Mouse (Mus musculus): ENCODE measurements around the gene Gm21992. TPM values are rescaled to one million over a fixed set of nuclear protein-coding genes. Genes with fewer than 3 reads are reported as not detected.

The Gm21992 gene
- total and polyA plus RNA-seq, 2 experiments: 4.8 to 23.6 TPM

GRCm38 (mm10) chr19:4746611-4747010 is 64.8 kb downstream of the Gm21992 start:
- no peaks in the 10 kb centered on the region for H3K27me3 ChIP-seq (ENCODE audit: control insufficient read depth, insufficient read depth, low read length)
- peaks cover 71% of the 10 kb centered on the region for H3K36me3 ChIP-seq (ENCODE audit: control insufficient read depth, insufficient read depth, low read length)
- no peak overlapping the region for H3K4me3 ChIP-seq (ENCODE audit: insufficient read depth, low read depth, low read length)
- no peaks in the 10 kb centered on the region for H3K79me2 ChIP-seq (ENCODE audit: control insufficient read depth, insufficient read depth, low read length)
- H3K27ac ChIP-seq (replicated peaks; ENCODE audit: insufficient read depth, low read depth, low read length): no peak overlapping the region
- no peak for TF ChIP-seq CTCF (IDR thresholded peaks at IDR 0.05; ENCODE audit: low read depth, low read length)
- TF ChIP-seq POLR2A (IDR thresholded peaks at IDR 0.05; ENCODE audit: extremely low read depth, insufficient read depth, low read length): no peak
- no peaks in the 10 kb centered on the region for H3K4me1 ChIP-seq (ENCODE audit: control insufficient read depth, insufficient read depth, low read length)
- WGBS: 51% methylated on average over 14 of the region's 14 CpGs
- H3K9ac ChIP-seq (ENCODE audit: low read depth, low read length): no peak overlapping the region
- peak; percentile 44 for DNase-seq (ENCODE audit: extremely low read depth, low read depth, low spot score)

- H3K79me2 ChIP-seq (ENCODE audit: control insufficient read depth, insufficient read depth, low read length): no peaks in the 10 kb centered on the region
- H3K27me3 ChIP-seq (ENCODE audit: control insufficient read depth, insufficient read depth, low read length): no peaks in the 10 kb centered on the region
- no peak overlapping the region for H3K9ac ChIP-seq (ENCODE audit: low read depth, low read length)
- peak; percentile 47 for DNase-seq (ENCODE audit: extremely low read depth, low read depth, low spot score)
- 78% methylated on average over 10 of the region's 10 CpGs for WGBS
- no peak for TF ChIP-seq CTCF (IDR thresholded peaks at IDR 0.05; ENCODE audit: low read depth, low read length)
- no peak for TF ChIP-seq POLR2A (IDR thresholded peaks at IDR 0.05; ENCODE audit: extremely low read depth, insufficient read depth, low read length)
- H3K4me3 ChIP-seq (ENCODE audit: insufficient read depth, low read depth, low read length): no peak overlapping the region
- peaks cover 68% of the 10 kb centered on the region for H3K36me3 ChIP-seq (ENCODE audit: control insufficient read depth, insufficient read depth, low read length)
- no peak overlapping the region for H3K27ac ChIP-seq (replicated peaks; ENCODE audit: insufficient read depth, low read depth, low read length)
- H3K4me1 ChIP-seq (ENCODE audit: control insufficient read depth, insufficient read depth, low read length): no peaks in the 10 kb centered on the region
Observed at GRCm38 (mm10) chr19:4745681-4746080, 65.7 kb downstream of the Gm21992 start.

- no peaks in the 10 kb centered on the region for H3K79me2 ChIP-seq (ENCODE audit: control insufficient read depth, insufficient read depth, low read length)
- H3K4me1 ChIP-seq (ENCODE audit: control insufficient read depth, insufficient read depth, low read length): no peaks in the 10 kb centered on the region
- TF ChIP-seq POLR2A (IDR thresholded peaks at IDR 0.05; ENCODE audit: extremely low read depth, insufficient read depth, low read length): no peak
- no peak for TF ChIP-seq CTCF (IDR thresholded peaks at IDR 0.05; ENCODE audit: low read depth, low read length)
- H3K36me3 ChIP-seq (ENCODE audit: control insufficient read depth, insufficient read depth, low read length): peaks cover 70% of the 10 kb centered on the region
- H3K27ac ChIP-seq (replicated peaks; ENCODE audit: insufficient read depth, low read depth, low read length): no peak overlapping the region
- no peaks in the 10 kb centered on the region for H3K27me3 ChIP-seq (ENCODE audit: control insufficient read depth, insufficient read depth, low read length)
- no peak overlapping the region for H3K9ac ChIP-seq (ENCODE audit: low read depth, low read length)
- 44% methylated on average over 9 of the region's 9 CpGs for WGBS
- DNase-seq (ENCODE audit: extremely low read depth, low read depth, low spot score): no peak
- H3K4me3 ChIP-seq (ENCODE audit: insufficient read depth, low read depth, low read length): no peak overlapping the region
Observed at GRCm38 (mm10) chr19:4745057-4745456, 66.4 kb downstream of the Gm21992 start.

GRCm38 (mm10) chr19:4744026-4744425 is 67.4 kb downstream of the Gm21992 start:
- H3K79me2 ChIP-seq (ENCODE audit: control insufficient read depth, insufficient read depth, low read length): no peaks in the 10 kb centered on the region
- no peak for DNase-seq (ENCODE audit: extremely low read depth, low read depth, low spot score)
- H3K9ac ChIP-seq (ENCODE audit: low read depth, low read length): no peak overlapping the region
- TF ChIP-seq POLR2A (IDR thresholded peaks at IDR 0.05; ENCODE audit: extremely low read depth, insufficient read depth, low read length) (no peak), CTCF (IDR thresholded peaks at IDR 0.05; ENCODE audit: low read depth, low read length) (no peak)
- 80% methylated on average over 14 of the region's 14 CpGs for WGBS
- H3K4me1 ChIP-seq (ENCODE audit: control insufficient read depth, insufficient read depth, low read length): no peaks in the 10 kb centered on the region
- no peak overlapping the region for H3K4me3 ChIP-seq (ENCODE audit: insufficient read depth, low read depth, low read length)
- H3K27me3 ChIP-seq (ENCODE audit: control insufficient read depth, insufficient read depth, low read length): no peaks in the 10 kb centered on the region
- H3K36me3 ChIP-seq (ENCODE audit: control insufficient read depth, insufficient read depth, low read length): peaks cover 70% of the 10 kb centered on the region
- no peak overlapping the region for H3K27ac ChIP-seq (replicated peaks; ENCODE audit: insufficient read depth, low read depth, low read length)

- no peak for DNase-seq (ENCODE audit: extremely low read depth, low read depth, low spot score)
- no peak overlapping the region for H3K4me3 ChIP-seq (ENCODE audit: insufficient read depth, low read depth, low read length)
- H3K79me2 ChIP-seq (ENCODE audit: control insufficient read depth, insufficient read depth, low read length): no peaks in the 10 kb centered on the region
- WGBS: 63% methylated on average over 5 of the region's 5 CpGs
- H3K27me3 ChIP-seq (ENCODE audit: control insufficient read depth, insufficient read depth, low read length): no peaks in the 10 kb centered on the region
- H3K4me1 ChIP-seq (ENCODE audit: control insufficient read depth, insufficient read depth, low read length): no peaks in the 10 kb centered on the region
- H3K36me3 ChIP-seq (ENCODE audit: control insufficient read depth, insufficient read depth, low read length): peaks cover 72% of the 10 kb centered on the region
- no peak overlapping the region for H3K27ac ChIP-seq (replicated peaks; ENCODE audit: insufficient read depth, low read depth, low read length)
- no peak for TF ChIP-seq POLR2A (IDR thresholded peaks at IDR 0.05; ENCODE audit: extremely low read depth, insufficient read depth, low read length)
- TF ChIP-seq CTCF (IDR thresholded peaks at IDR 0.05; ENCODE audit: low read depth, low read length): peak; percentile 20
- no peak overlapping the region for H3K9ac ChIP-seq (ENCODE audit: low read depth, low read length)
Observed at GRCm38 (mm10) chr19:4743524-4743923, 67.9 kb downstream of the Gm21992 start.

GRCm38 (mm10) chr19:4742229-4742628 is 69.2 kb downstream of the Gm21992 start:
- 92% methylated on average over 6 of the region's 6 CpGs for WGBS
- no peak overlapping the region for H3K4me3 ChIP-seq (ENCODE audit: insufficient read depth, low read depth, low read length)
- DNase-seq (ENCODE audit: extremely low read depth, low read depth, low spot score): no peak
- H3K4me1 ChIP-seq (ENCODE audit: control insufficient read depth, insufficient read depth, low read length): no peaks in the 10 kb centered on the region
- H3K36me3 ChIP-seq (ENCODE audit: control insufficient read depth, insufficient read depth, low read length): peaks cover 64% of the 10 kb centered on the region
- H3K9ac ChIP-seq (ENCODE audit: low read depth, low read length): no peak overlapping the region
- TF ChIP-seq POLR2A (IDR thresholded peaks at IDR 0.05; ENCODE audit: extremely low read depth, insufficient read depth, low read length): no peak
- no peak for TF ChIP-seq CTCF (IDR thresholded peaks at IDR 0.05; ENCODE audit: low read depth, low read length)
- no peaks in the 10 kb centered on the region for H3K27me3 ChIP-seq (ENCODE audit: control insufficient read depth, insufficient read depth, low read length)
- no peak overlapping the region for H3K27ac ChIP-seq (replicated peaks; ENCODE audit: insufficient read depth, low read depth, low read length)
- no peaks in the 10 kb centered on the region for H3K79me2 ChIP-seq (ENCODE audit: control insufficient read depth, insufficient read depth, low read length)

Data from liver, adult 2 months (tissue).